In genomic region chr17:79752836-79753235, GRCm38 (mm10) we compare ENCODE assay signal across 18 mouse cellular contexts. TPM values are rescaled to one million over a fixed set of nuclear protein-coding genes. Genes with fewer than 3 reads are reported as not detected.
DNase-seq lines count a peak whose midpoint lies in the region; ATAC-seq and TF ChIP-seq lines count a peak whose summit lies in the region.
"Had no signal": no experiment of that assay in that cellular context is flagged by ENCODE, and none has a peak within 500 bp of the region (broad histone marks: within the 10 kb centered on the region; RNA-seq: fewer than 3 reads in every experiment).

No protein-coding gene starts in this region.

- no peaks in the 10 kb centered on the region for H3K4me1 ChIP-seq in forebrain, postnatal 0 days (ENCODE audit: insufficient read depth)
- peaks cover 7% of the 10 kb centered on the region; the same call in 1 of the 2 replicates for H3K4me1 ChIP-seq in forebrain, embryonic 13.5 days
- 0 out of 2 replicates have a peak, but pooled peaks cover 8% of the 10 kb centered on the region for H3K4me1 ChIP-seq in lung, embryonic 14.5 days (ENCODE audit: insufficient read depth)
- H3K4me1 ChIP-seq in embryonic facial prominence, embryonic 10.5 days = peaks cover 24% of the 10 kb centered on the region
- H3K4me1 ChIP-seq: liver, embryonic 13.5 days; neural tube, embryonic 12.5 days; stomach, embryonic 15.5 days had no signal

- no peak for ATAC-seq in forebrain, postnatal 0 days
- ATAC-seq in forebrain, embryonic 13.5 days = no peak
- ATAC-seq in lung, embryonic 14.5 days (ENCODE audit: insufficient read depth) = no peak
- ATAC-seq: forebrain, embryonic 15.5 days had no signal

- H3K27ac ChIP-seq in forebrain, postnatal 0 days (ENCODE audit: low read depth, low read length) = no peak overlapping the region
- H3K27ac ChIP-seq in forebrain, embryonic 13.5 days = no peak overlapping the region
- H3K27ac ChIP-seq in lung, embryonic 14.5 days (ENCODE audit: low read depth) = no peak overlapping the region
- H3K27ac ChIP-seq in embryonic facial prominence, embryonic 10.5 days (replicated peaks) = no peak overlapping the region
- H3K27ac ChIP-seq: forebrain, embryonic 15.5 days; liver, embryonic 13.5 days; neural tube, embryonic 12.5 days; stomach, embryonic 15.5 days had no signal

- no peak overlapping the region for H3K4me3 ChIP-seq in forebrain, postnatal 0 days (ENCODE audit: low read depth, low read length)
- no peak overlapping the region for H3K4me3 ChIP-seq in forebrain, embryonic 13.5 days
- no peak overlapping the region for H3K4me3 ChIP-seq in lung, embryonic 14.5 days (ENCODE audit: low read depth, low read length)
- H3K4me3 ChIP-seq in embryonic facial prominence, embryonic 10.5 days = no peak overlapping the region
- H3K4me3 ChIP-seq: embryonic facial prominence, embryonic 13.5 days; forebrain, embryonic 15.5 days; liver, embryonic 13.5 days; neural tube, embryonic 12.5 days; stomach, embryonic 15.5 days had no signal

- intact Hi-C loops in left cerebral cortex, postnatal 4 days (cut with DNase I) = no loop called here

- no peak overlapping the region for H3K9ac ChIP-seq in forebrain, postnatal 0 days
- H3K9ac ChIP-seq in forebrain, embryonic 13.5 days = no peak overlapping the region
- no peak overlapping the region for H3K9ac ChIP-seq in lung, embryonic 14.5 days
- H3K9ac ChIP-seq: embryonic facial prominence, embryonic 13.5 days; forebrain, embryonic 15.5 days; liver, embryonic 13.5 days; neural tube, embryonic 12.5 days; stomach, embryonic 15.5 days had no signal

- no peaks in the 10 kb centered on the region for H3K9me3 ChIP-seq in forebrain, postnatal 0 days (ENCODE audit: low read length)
- H3K9me3 ChIP-seq in forebrain, embryonic 13.5 days (replicated peaks) = peaks cover 2% of the 10 kb centered on the region; the same call in 1 of the 2 replicates
- no peaks in the 10 kb centered on the region; the same call in 1 of the 2 replicates for H3K9me3 ChIP-seq in lung, embryonic 14.5 days (ENCODE audit: low read depth, low read length)
- peaks cover 5% of the 10 kb centered on the region; the same call in 1 of the 2 replicates for H3K9me3 ChIP-seq in embryonic facial prominence, embryonic 10.5 days
- H3K9me3 ChIP-seq: embryonic facial prominence, embryonic 13.5 days; forebrain, embryonic 15.5 days; liver, embryonic 13.5 days; neural tube, embryonic 12.5 days; stomach, embryonic 15.5 days had no signal

- H3K4me2 ChIP-seq in forebrain, postnatal 0 days (ENCODE audit: low read depth) = no peak overlapping the region
- H3K4me2 ChIP-seq in forebrain, embryonic 13.5 days = no peak overlapping the region
- no peak overlapping the region for H3K4me2 ChIP-seq in lung, embryonic 14.5 days
- H3K4me2 ChIP-seq: embryonic facial prominence, embryonic 13.5 days; forebrain, embryonic 15.5 days; liver, embryonic 13.5 days; neural tube, embryonic 12.5 days; stomach, embryonic 15.5 days had no signal

- no peaks in the 10 kb centered on the region for H3K27me3 ChIP-seq in forebrain, postnatal 0 days (ENCODE audit: insufficient read depth, low read length)
- H3K27me3 ChIP-seq in forebrain, embryonic 13.5 days = no peaks in the 10 kb centered on the region
- no peaks in the 10 kb centered on the region for H3K27me3 ChIP-seq in lung, embryonic 14.5 days (ENCODE audit: insufficient read depth, low read length)
- H3K27me3 ChIP-seq in embryonic facial prominence, embryonic 10.5 days (replicated peaks; ENCODE audit: low read depth, poor library complexity, severe bottlenecking) = 0 out of 2 replicates have a peak, but pooled peaks cover 1% of the 10 kb centered on the region
- H3K27me3 ChIP-seq: embryonic facial prominence, embryonic 13.5 days; forebrain, embryonic 15.5 days; liver, embryonic 13.5 days; neural tube, embryonic 12.5 days; stomach, embryonic 15.5 days had no signal

- DNase-seq in forebrain, postnatal 0 days = no peak
- DNase-seq in lung, embryonic 14.5 days = no peak
- no peak for DNase-seq in lung, adult 18-20 months
- DNase-seq in c-Kit-positive CD71-positive TER-119-positive erythroid progenitor cells, embryonic 14.5 days (ENCODE audit: low spot score) = peak; percentile 3
- DNase-seq in thymus, postnatal 36 days = peak; percentile 24 to 33
- DNase-seq in embryonic facial prominence, embryonic 10.5 days (ENCODE audit: low spot score) = no peak
- no peak for DNase-seq in left cerebral cortex, postnatal 4 days
- DNase-seq: adrenal gland, adult 8-10 months; cerebellum, postnatal 10 days; liver, embryonic 13.5 days; right cerebral cortex, adult 18-20 months had no signal

- H3K36me3 ChIP-seq in forebrain, postnatal 0 days (ENCODE audit: insufficient read depth) = no peaks in the 10 kb centered on the region
- H3K36me3 ChIP-seq in forebrain, embryonic 13.5 days (ENCODE audit: poor library complexity, severe bottlenecking) = no peaks in the 10 kb centered on the region
- H3K36me3 ChIP-seq in lung, embryonic 14.5 days (ENCODE audit: insufficient read depth) = no peaks in the 10 kb centered on the region
- no peaks in the 10 kb centered on the region for H3K36me3 ChIP-seq in embryonic facial prominence, embryonic 10.5 days (replicated peaks)
- H3K36me3 ChIP-seq: embryonic facial prominence, embryonic 13.5 days; forebrain, embryonic 15.5 days; liver, embryonic 13.5 days; neural tube, embryonic 12.5 days; stomach, embryonic 15.5 days had no signal

- peak; percentile 30; the same call in 1 of the 2 replicates for TF ChIP-seq CTCF in forebrain, postnatal 0 days (IDR thresholded peaks at IDR 0.05; ENCODE audit: low read depth)
- peak; percentile 55 for TF ChIP-seq CTCF in lung, embryonic 14.5 days (IDR thresholded peaks at IDR 0.05; ENCODE audit: low read depth)

RNA-seq across cellular contexts. Expression of gene Cyp1b1, which starts 38.0 kb away (rescaled TPM):
- 5.7 and 7.5 TPM in 2 replicates for total RNA-seq in forebrain, postnatal 0 days (2014; rRNA removed)
- 5.2 and 5.4 TPM in 2 replicates for polyA plus RNA-seq in forebrain, postnatal 0 days (2015; fragmentation: Nextera tagmentation; extraction: Ambion mirVana)
- polyA plus RNA-seq in forebrain, embryonic 13.5 days (2015; fragmentation: Nextera tagmentation; extraction: Ambion mirVana) = 3.4 and 3.9 TPM in 2 replicates
- 1.9 and 2.0 TPM in 2 replicates for polyA plus RNA-seq in lung, embryonic 14.5 days (2014; fragmentation: Nextera tagmentation; extraction: Ambion mirVana)
- 4.0 and 6.1 TPM in 2 replicates for polyA plus RNA-seq in embryonic facial prominence, embryonic 10.5 days (2016; fragmentation: Nextera tagmentation; extraction: Ambion mirVana)
- total RNA-seq in left cerebral cortex, postnatal 4 days (2021) = 1 to 10 TPM; 5.9 to 8.0 TPM
- total RNA-seq: hematopoietic stem cell, adult 5-6 weeks; megakaryocyte-erythroid progenitor cell, adult 5-6 weeks had no signal

Comparison
In these comparisons a context has a peak if more than half of its experiments do, and no peak if none do; other contexts are left out.
1. DNase-seq: peak in c-Kit-positive CD71-positive TER-119-positive erythroid progenitor cells, embryonic 14.5 days (single experiment) and thymus, postnatal 36 days (2 of 2); none in forebrain, postnatal 0 days (single experiment), lung, embryonic 14.5 days (single experiment), lung, adult 18-20 months (0 of 2), embryonic facial prominence, embryonic 10.5 days (single experiment) and left cerebral cortex, postnatal 4 days (single experiment).